Mouse (Mus musculus) ES-Bruce4 (cell line): ENCODE results near the gene Ccdc57.

Source experiments
- CTCF ChIP-seq: IDR thresholded peaks from one replicate; pipeline ENCODE4 v1.8.1; 2011; ENCODE audit warnings: low read depth, low read length
- EP300 ChIP-seq: IDR thresholded peaks from 2 replicates; pipeline ENCODE4 v1.6.1; 2011; ENCODE audit warnings: low read depth, low read length; ENCODE audit not compliant: insufficient read depth
- POLR2A ChIP-seq: IDR thresholded peaks from one replicate; pipeline ENCODE4 v1.8.1; 2011; ENCODE audit warnings: low read length; ENCODE audit not compliant: insufficient read depth

DNA sequence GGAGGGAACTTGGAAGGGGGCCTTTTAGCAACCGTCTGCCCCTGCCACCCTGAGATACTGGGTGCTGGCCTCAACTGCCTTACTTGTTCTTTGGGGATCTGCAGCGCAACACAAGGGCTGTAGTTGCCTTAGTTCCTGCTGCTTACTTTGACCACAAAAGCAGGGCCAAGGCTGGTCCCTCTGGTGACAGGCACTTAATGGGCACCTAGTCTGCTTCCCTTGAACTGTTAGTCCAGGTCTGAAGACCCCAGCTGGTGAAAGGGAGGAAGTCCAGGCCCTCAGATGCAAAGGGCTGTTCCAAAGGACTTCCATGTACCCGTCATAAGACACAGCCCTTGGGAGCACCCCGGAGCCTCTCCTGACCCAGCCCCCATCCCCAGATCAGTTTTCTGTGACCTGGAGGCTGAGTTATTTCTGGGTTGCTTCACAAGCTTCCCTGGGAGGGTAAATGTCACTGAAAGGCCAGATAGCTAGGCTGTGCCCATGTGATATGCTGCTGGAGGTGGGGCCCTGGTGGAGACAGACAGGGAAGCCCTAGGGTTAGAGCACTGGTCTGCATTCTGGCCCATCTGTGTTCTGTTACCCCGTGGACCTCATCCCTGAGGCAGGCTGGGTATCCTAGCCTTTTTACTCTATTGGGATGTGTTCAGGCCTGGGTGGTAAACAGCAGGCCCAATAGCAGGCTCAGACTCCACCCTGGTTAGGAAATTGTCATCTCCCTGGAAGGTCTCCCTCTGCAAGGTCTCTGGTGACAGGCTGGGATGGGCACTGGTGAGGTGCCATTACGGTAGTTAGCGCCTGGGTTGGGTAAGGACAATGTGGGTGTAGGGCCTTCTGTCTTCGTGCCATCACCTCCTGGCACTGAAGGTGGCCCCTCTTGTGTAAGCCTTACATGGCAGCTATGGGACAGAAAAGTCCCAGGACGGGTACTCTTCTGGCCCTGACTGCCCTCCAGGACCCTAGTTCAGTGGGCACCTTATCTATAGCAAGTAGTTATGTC, 19.4 kb upstream of the Ccdc57 start:
- no peak for TF ChIP-seq POLR2A
- TF ChIP-seq CTCF = no peak
- TF ChIP-seq EP300 = no peak
